Mouse (Mus musculus) lung, adult 2 months (tissue): ENCODE data around the gene Dgka.

Experiments used
- CTCF ChIP-seq: fragments of 200-500 bp; IDR thresholded peaks from 2 replicates; pipeline ENCODE4 v1.5.1; 2011; ENCODE audit warnings: mild to moderate bottlenecking, low read length, control low read depth; ENCODE audit not compliant: insufficient read depth
- POLR2A ChIP-seq: fragments of 200-500 bp; IDR thresholded peaks from 2 replicates; pipeline ENCODE4 v1.6.1; 2011; ENCODE audit warnings: low read depth, mild to moderate bottlenecking, control low read depth, low read length, borderline replicate concordance; ENCODE audit errors: extremely low read depth

- TF ChIP-seq CTCF (no peak), POLR2A (no peak)
Observed at GRCm38 (mm10) chr10:128700712-128701111, 43.9 kb downstream of the Dgka start.
